Mouse (Mus musculus) heart, embryonic 14.5 days (tissue): ENCODE data around the gene Gm49318. TPM values are rescaled to one million over a fixed set of nuclear protein-coding genes. Genes with fewer than 3 reads are reported as not detected.

ENCODE experiments used
- ATAC-seq: fragments of 200-750 bp; cut with Nextera tagmentation; 2 replicates; pipeline ENCODE4 v1.8.0; 2017; ENCODE audit warnings: low read depth, moderate TSS enrichment; ENCODE audit not compliant: insufficient number of reproducible peaks, insufficient read depth, low FRiP score
- H3K27ac ChIP-seq, 2 experiments: fragments of 200-500 bp in 1 of 2; fragments of 300-500 bp in 1 of 2; sonication (generic) in 1 of 2; replicated peaks in 1 of 2; 2 replicates each; pipeline ENCODE4 v1.5.1; 2012 to 2014; ENCODE audit warnings: low read depth in 2 of 2, low read length in 2 of 2, control low read depth in 1 of 2, mild to moderate bottlenecking in 1 of 2, mixed read lengths in 1 of 2; ENCODE audit not compliant: control insufficient read depth in 1 of 2, insufficient read depth in 1 of 2
- H3K27me3 ChIP-seq: fragments of 300-500 bp; sonication (generic); 2 replicates; pipeline ENCODE4 v1.6.1; 2014; ENCODE audit warnings: mild to moderate bottlenecking, low read length, control low read depth; ENCODE audit not compliant: control insufficient read depth, insufficient read depth
- H3K36me3 ChIP-seq: fragments of 300-500 bp; sonication (generic); 2 replicates; pipeline ENCODE4 v1.6.1; 2014; ENCODE audit warnings: mild to moderate bottlenecking, control low read depth, low read length, mixed read lengths; ENCODE audit not compliant: control insufficient read depth, insufficient read depth
- H3K4me1 ChIP-seq, 2 experiments: fragments of 200-500 bp in 1 of 2; fragments of 300-500 bp in 1 of 2; sonication (generic) in 1 of 2; 2 replicates each; pipeline ENCODE4 v1.6.1; 2012 to 2014; ENCODE audit warnings: low read length in 2 of 2, control low read depth in 1 of 2, mixed read lengths in 1 of 2; ENCODE audit not compliant: control insufficient read depth in 2 of 2, insufficient read depth in 2 of 2
- H3K4me2 ChIP-seq: fragments of 300-500 bp; sonication (generic); 2 replicates; pipeline ENCODE4 v1.6.1; 2014; ENCODE audit warnings: mild to moderate bottlenecking, low read length
- H3K4me3 ChIP-seq, 2 experiments: fragments of 200-500 bp in 1 of 2; fragments of 300-500 bp in 1 of 2; sonication (generic) in 1 of 2; 2 replicates each; pipeline ENCODE4 v1.5.1; 2012 to 2014; ENCODE audit warnings: low read length in 2 of 2, mild to moderate bottlenecking in 2 of 2, control low read depth in 1 of 2, low read depth in 1 of 2, moderate library complexity in 1 of 2; ENCODE audit not compliant: control insufficient read depth in 1 of 2, insufficient read depth in 1 of 2
- H3K9ac ChIP-seq: fragments of 300-500 bp; sonication (generic); 2 replicates; pipeline ENCODE4 v1.6.1; 2014; ENCODE audit warnings: mild to moderate bottlenecking, low read length
- H3K9me3 ChIP-seq: fragments of 300-500 bp; sonication (generic); 2 replicates; pipeline ENCODE4 v1.6.1; 2016; ENCODE audit warnings: low read length, control low read depth; ENCODE audit not compliant: control insufficient read depth
- WGBS: fragments of 180-500 bp; shearing (Covaris S2); extraction: QIAGEN DNeasy Blood & Tissue Kit; methylation state at CpG from one replicate; pipeline ENCODE4 v1.1.7; 2014; 5-methylcytosine and 5-hydroxymethylcytosine counted together
- polyA plus RNA-seq: library from polyadenylated mRNA; unstranded; fragments of >200 nt; fragmentation: Nextera tagmentation; extraction: Ambion mirVana; gene quantifications from 2 replicates; pipeline ENCODE4 v1.2.1, GENCODE M21; 2014

Gm49318 gene
- polyA plus RNA-seq, 1 experiment from 2014 or later, result not detected

DNA sequence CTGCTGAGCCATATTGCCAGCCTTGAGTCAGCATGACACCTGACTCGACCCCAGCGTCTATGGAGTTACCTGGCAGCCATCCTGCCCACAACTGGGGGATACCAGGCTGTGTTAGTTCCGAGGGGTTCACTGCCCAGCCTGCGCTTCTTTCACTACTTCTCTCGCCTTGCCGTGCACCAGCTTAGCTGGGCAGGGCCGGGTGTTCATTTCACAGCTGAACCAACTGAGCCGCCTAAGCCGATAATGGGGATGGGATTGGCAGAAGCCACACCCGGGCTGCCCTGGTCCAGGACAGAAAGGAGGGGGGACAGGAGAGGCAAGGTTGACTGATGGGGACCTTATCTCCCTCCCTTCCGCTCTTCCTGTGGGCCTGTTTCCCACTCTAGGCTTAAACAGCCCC lies 21.7 kb downstream of the Gm49318 start:
- no peak for ATAC-seq
- Histone ChIP-seq H3K36me3 (no peaks in the 10 kb centered on the region), H3K9ac (no peak overlapping the region), H3K4me1 (peaks cover 5 to 16% of the 10 kb centered on the region in 2 experiments; a peak in 3 of 4 replicates), H3K27ac (no peak overlapping the region), H3K4me3 (no peak overlapping the region), H3K27me3 (peaks cover 50% of the 10 kb centered on the region), H3K9me3 (no peaks in the 10 kb centered on the region), H3K4me2 (no peak overlapping the region)
- 52% methylated on average over 11 of the region's 11 CpGs for WGBS

DNA sequence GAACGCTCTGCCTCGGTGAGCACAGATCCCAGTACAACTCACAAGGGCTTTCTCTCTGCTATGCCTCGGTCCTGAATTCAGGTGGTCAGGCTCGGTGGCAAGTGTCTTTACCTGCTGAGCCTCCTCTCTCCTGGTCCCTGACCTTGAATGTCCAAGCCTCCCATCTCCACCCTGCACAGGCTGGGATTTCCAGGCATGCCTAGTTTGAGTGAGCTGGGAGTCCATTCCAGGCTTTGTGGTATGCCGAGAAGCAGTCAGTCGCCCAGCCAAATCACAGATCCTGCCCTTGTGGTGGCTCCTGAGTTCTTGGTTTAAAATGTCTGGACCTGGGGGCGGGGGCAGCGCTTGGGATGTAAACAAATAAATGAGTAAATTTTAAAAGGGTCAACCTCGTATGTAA lies 23.7 kb downstream of the Gm49318 start:
- peaks cover 33% of the 10 kb centered on the region for H3K27me3 ChIP-seq

DNA sequence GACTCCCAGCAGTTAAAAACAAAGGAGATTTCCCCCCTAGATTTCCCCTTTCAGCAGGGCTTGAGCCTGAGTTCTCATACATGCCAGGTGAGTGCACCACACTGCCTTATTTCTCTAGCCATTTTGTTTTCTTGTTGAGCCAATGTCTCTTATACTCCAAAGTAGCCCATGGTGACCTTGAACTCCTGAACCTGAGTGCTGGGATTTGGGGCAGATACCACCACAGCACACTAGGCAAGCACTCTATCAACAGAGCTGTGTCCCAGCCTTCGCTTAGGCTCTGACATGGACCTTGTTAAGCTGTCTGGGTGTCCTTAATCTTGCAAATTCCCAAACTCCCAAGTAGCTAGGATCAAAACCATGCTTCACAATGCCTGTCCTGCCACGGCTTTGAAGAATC lies 29.2 kb downstream of the Gm49318 start:
- Histone ChIP-seq H3K27ac (no peak overlapping the region), H3K9ac (no peak overlapping the region), H3K4me1 (no peaks in the 10 kb centered on the region), H3K4me3 (no peak overlapping the region), H3K4me2 (no peak overlapping the region), H3K36me3 (no peaks in the 10 kb centered on the region), H3K9me3 (no peaks in the 10 kb centered on the region), H3K27me3 (no peaks in the 10 kb centered on the region)
- ATAC-seq, result no peak
- WGBS, result 55% methylated on average over 2 of the region's 2 CpGs

More for the DNA sequence above, 23.7 kb downstream of the Gm49318 start:
- WGBS, result 53% methylated on average over 9 of the region's 9 CpGs
- Histone ChIP-seq H3K4me3 (no peak overlapping the region), H3K4me1 (peaks cover 5 to 16% of the 10 kb centered on the region in 2 experiments; a peak in 3 of 4 replicates), H3K36me3 (no peaks in the 10 kb centered on the region), H3K27ac (no peak overlapping the region), H3K4me2 (no peak overlapping the region), H3K9ac (no peak overlapping the region), H3K9me3 (no peaks in the 10 kb centered on the region)
- no peak for ATAC-seq

DNA sequence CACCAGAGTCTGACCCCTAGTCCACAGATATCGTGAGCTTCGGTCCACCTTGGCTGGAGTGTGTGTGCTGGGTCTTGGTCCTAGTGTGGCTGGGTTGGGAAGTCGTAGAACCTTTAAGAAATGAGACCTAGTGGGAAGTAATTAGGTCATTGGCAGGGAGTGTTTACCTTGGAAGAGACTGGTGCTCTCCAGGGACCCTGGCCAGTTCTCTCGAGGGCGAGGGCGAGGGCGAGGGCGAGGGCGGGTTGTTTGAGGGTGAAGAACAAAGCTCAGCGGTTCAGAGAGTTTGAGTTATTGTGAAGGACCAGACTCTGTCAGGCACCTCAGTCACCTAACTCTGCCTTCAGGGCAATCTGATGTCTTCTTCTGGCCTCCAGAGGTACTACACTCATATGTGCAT lies 33.2 kb downstream of the Gm49318 start:
- H3K27ac ChIP-seq, result no peak overlapping the region
- no peaks in the 10 kb centered on the region for H3K9me3 ChIP-seq
- H3K36me3 ChIP-seq, result no peaks in the 10 kb centered on the region
- H3K4me1 ChIP-seq, result no peaks in the 10 kb centered on the region
- H3K27me3 ChIP-seq, result no peaks in the 10 kb centered on the region
- 75% methylated on average over 10 of the region's 10 CpGs for WGBS
- no peak overlapping the region for H3K9ac ChIP-seq
- no peak overlapping the region for H3K4me3 ChIP-seq
- no peak for ATAC-seq
- no peak overlapping the region for H3K4me2 ChIP-seq

DNA sequence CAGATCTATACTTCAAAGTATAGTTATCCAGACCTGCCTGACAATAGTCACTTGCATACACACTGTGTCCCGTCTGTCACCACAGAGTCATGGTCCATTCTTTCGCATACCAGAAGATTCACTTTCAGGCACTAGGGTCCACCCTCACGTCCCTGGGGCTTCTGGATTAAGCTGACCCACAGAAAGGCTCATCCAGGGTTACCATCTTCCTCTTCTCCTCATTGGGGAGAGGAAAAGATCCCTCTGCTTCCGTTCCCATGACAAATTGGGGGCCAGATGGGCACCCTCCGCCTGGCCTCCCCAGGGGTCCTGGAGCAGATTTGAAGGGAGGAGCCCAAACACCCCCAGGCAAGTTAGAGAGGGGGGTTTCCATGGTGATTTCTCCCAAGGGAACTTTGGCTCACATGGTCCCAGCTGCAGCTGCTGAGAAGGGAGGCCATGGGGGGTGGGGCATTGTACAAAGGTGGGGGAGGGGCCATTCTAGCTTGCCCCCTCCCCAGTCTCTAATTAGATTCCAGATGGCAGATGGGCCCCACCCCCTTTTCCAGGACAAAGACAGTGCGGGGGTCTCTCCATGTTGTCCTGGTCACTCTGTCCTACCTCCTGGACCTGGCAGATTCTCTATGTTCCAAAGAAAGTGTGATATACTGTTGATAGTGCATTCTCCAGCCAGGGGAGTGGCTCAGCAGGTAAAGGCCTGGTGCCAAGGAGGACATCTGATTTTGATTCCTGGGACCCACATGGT lies 35.6 kb downstream of the Gm49318 start:
- no peak overlapping the region for H3K9ac ChIP-seq
- WGBS, result 47% methylated on average over 6 of the region's 6 CpGs
- H3K4me2 ChIP-seq, result no peak overlapping the region
- H3K9me3 ChIP-seq, result no peaks in the 10 kb centered on the region
- ATAC-seq, result no peak
- H3K27ac ChIP-seq, result no peak overlapping the region
- H3K4me1 ChIP-seq, result no peaks in the 10 kb centered on the region
- H3K4me3 ChIP-seq, result no peak overlapping the region
- H3K27me3 ChIP-seq, result no peaks in the 10 kb centered on the region
- no peaks in the 10 kb centered on the region for H3K36me3 ChIP-seq

DNA sequence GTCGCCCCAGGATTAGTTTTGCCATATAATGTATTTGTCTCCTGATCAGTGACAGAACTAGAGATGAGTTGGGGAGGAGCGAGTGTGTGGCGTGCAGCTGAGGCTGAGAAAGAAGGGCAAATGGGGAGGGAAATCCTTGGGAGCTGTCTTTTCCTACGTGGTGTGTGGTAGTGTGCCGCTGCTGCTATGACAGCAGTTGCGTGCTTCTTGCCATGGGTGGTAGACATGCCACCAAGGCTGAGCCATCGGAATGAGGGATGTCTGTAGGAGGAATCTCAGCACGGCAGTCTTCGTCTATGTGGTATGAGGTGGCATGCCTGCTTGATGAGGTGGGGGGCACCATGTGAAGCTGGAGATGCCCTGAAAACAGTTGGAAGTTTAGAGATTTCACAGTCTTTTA lies 40.7 kb downstream of the Gm49318 start:
- H3K36me3 ChIP-seq, result no peaks in the 10 kb centered on the region
- no peak overlapping the region for H3K27ac ChIP-seq
- H3K4me1 ChIP-seq, result no peaks in the 10 kb centered on the region
- no peak overlapping the region for H3K9ac ChIP-seq
- H3K27me3 ChIP-seq, result no peaks in the 10 kb centered on the region
- no peak overlapping the region for H3K4me2 ChIP-seq
- H3K4me3 ChIP-seq, result no peak overlapping the region
- no peaks in the 10 kb centered on the region for H3K9me3 ChIP-seq
- 90% methylated on average over 9 of the region's 9 CpGs for WGBS
- ATAC-seq, result no peak

DNA sequence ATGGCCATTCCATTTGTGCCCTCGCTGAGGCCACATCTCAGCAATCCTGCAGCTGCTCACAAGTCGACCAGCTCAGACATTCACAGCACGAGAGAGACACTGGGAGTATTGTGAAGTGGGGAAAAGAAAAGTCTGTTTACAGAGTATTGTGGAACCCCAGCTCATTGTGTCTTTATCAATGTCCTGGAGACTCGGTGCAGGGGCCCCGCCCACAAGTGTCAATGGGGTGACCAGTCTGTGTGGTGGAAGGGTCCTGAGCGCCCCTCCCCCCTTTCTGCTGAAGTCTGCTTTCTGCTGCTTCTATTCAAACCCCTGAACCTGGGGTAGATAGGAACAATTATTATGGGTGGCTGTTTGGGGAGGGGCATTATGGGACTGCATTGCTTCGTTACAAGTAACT lies 42.6 kb downstream of the Gm49318 start:
- no peak overlapping the region for H3K4me2 ChIP-seq
- no peak overlapping the region for H3K4me3 ChIP-seq
- no peak overlapping the region for H3K9ac ChIP-seq
- H3K9me3 ChIP-seq, result no peaks in the 10 kb centered on the region
- H3K27ac ChIP-seq, result no peak overlapping the region
- H3K36me3 ChIP-seq, result no peaks in the 10 kb centered on the region
- H3K4me1 ChIP-seq, result no peaks in the 10 kb centered on the region
- no peaks in the 10 kb centered on the region; the same call in 1 of the 2 replicates for H3K27me3 ChIP-seq
- 45% methylated on average over 7 of the region's 7 CpGs for WGBS
- ATAC-seq, result no peak

DNA sequence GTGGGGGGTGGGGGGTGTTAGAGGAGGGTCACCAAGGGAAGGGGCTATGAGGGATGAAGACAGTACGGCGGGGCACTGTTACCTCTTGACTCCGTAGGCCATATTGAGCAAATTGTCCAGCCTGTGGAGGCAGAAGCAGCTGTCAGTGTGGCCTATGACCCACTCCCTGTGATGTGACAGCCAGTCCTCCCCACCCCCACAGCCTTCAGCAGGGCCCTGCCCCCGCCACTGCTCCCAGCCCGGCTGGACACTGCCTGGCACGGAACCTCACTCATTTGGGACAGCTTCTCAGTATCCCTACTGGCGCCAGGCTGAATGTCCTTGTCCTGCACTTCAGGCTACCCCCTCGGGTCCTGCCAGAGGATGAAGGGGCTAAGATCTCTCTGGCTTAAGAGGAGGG lies 46.5 kb downstream of the Gm49318 start:
- Histone ChIP-seq H3K36me3 (no peaks in the 10 kb centered on the region), H3K9me3 (no peaks in the 10 kb centered on the region), H3K27ac (no peak overlapping the region), H3K4me3 (no peak overlapping the region), H3K4me1 (no peaks in the 10 kb centered on the region), H3K9ac (no peak overlapping the region), H3K4me2 (no peak overlapping the region), H3K27me3 (no peaks in the 10 kb centered on the region; the same call in 1 of the 2 replicates)
- no peak for ATAC-seq
- whole genome bisulfite sequencing, result 48% methylated on average over 8 of the region's 8 CpGs
